In genomic region chr5:140663621-140664180, GRCm38 (mm10) we compare ENCODE assay signal across 8 mouse cellular contexts. TPM values are rescaled to one million over a fixed set of nuclear protein-coding genes. Genes with fewer than 3 reads are reported as not detected.
DNase-seq lines count a peak whose midpoint lies in the region; ATAC-seq and TF ChIP-seq lines count a peak whose summit lies in the region.

No protein-coding gene starts in this region.

- H3K9ac ChIP-seq in forebrain, postnatal 0 days, result no peak overlapping the region
- H3K9ac ChIP-seq in limb, embryonic 14.5 days (ENCODE audit: low read depth, low read length, severe bottlenecking), result no peak overlapping the region
- H3K9ac ChIP-seq in neural tube, embryonic 13.5 days, result no peak overlapping the region

- peak; percentile 10; the same call in 1 of the 2 replicates for ATAC-seq in forebrain, postnatal 0 days
- peak; percentile 64 for ATAC-seq in inflammation-experienced regulatory T-cells, adult 6 months
- peak; percentile 67; the same call in 1 of the 2 replicates for ATAC-seq in limb, embryonic 14.5 days (ENCODE audit: low FRiP score, low read depth)
- no peak for ATAC-seq in neural tube, embryonic 13.5 days (ENCODE audit: low read depth)

- H3K36me3 ChIP-seq in forebrain, postnatal 0 days (ENCODE audit: insufficient read depth), result peaks cover 17% of the 10 kb centered on the region
- H3K36me3 ChIP-seq in limb, embryonic 14.5 days (ENCODE audit: control insufficient read depth, insufficient read depth, low read length), result peaks cover 12% of the 10 kb centered on the region
- peaks cover 38% of the 10 kb centered on the region for H3K36me3 ChIP-seq in neural tube, embryonic 13.5 days

- 27% methylated on average over 7 of the region's 7 CpGs for WGBS in cerebellum, adult 2 months
- WGBS in forebrain, postnatal 0 days, result 32% methylated on average over 7 of the region's 7 CpGs
- WGBS in limb, embryonic 14.5 days, result 35% methylated on average over 7 of the region's 7 CpGs
- 55% methylated on average over 7 of the region's 7 CpGs for WGBS in neural tube, embryonic 13.5 days

- peak; percentile 79 to 81 for DNase-seq in right cerebral cortex, postnatal 10 days (ENCODE audit: low spot score in 2 of 2)
- DNase-seq in right cerebral cortex, postnatal 36 days (ENCODE audit: low spot score in 2 of 2), result no peak
- peak; percentile 41 to 57 for DNase-seq in cerebellum, adult 2 months
- peak; percentile 72 for DNase-seq in forebrain, postnatal 0 days
- DNase-seq in limb, embryonic 14.5 days (ENCODE audit: low spot score), result peak; percentile 80
- peak; percentile 75 for DNase-seq in thymus, postnatal 25 days

- H3K9me3 ChIP-seq in forebrain, postnatal 0 days (ENCODE audit: low read length), result no peaks in the 10 kb centered on the region
- no peaks in the 10 kb centered on the region for H3K9me3 ChIP-seq in limb, embryonic 14.5 days (ENCODE audit: control insufficient read depth, low read length)
- H3K9me3 ChIP-seq in neural tube, embryonic 13.5 days, result 0 out of 2 replicates have a peak, but pooled peaks cover 3% of the 10 kb centered on the region

- H3K4me2 ChIP-seq in forebrain, postnatal 0 days (ENCODE audit: low read depth), result no peak overlapping the region
- H3K4me2 ChIP-seq in limb, embryonic 14.5 days (replicated peaks; ENCODE audit: low read depth, low read length, severe bottlenecking), result no peak overlapping the region
- no peak overlapping the region for H3K4me2 ChIP-seq in neural tube, embryonic 13.5 days

- H3K4me1 ChIP-seq in cerebellum, adult 2 months (ENCODE audit: control insufficient read depth, insufficient read depth, low read length), result peaks cover 8% of the 10 kb centered on the region
- H3K4me1 ChIP-seq in forebrain, postnatal 0 days (ENCODE audit: insufficient read depth), result peaks cover 11% of the 10 kb centered on the region; the same call in 1 of the 2 replicates
- H3K4me1 ChIP-seq in limb, embryonic 14.5 days (ENCODE audit: control insufficient read depth, insufficient read depth, low read length), result peaks cover 21% of the 10 kb centered on the region
- peaks cover 51% of the 10 kb centered on the region for H3K4me1 ChIP-seq in neural tube, embryonic 13.5 days (replicated peaks)

- TF ChIP-seq POLR2A in cerebellum, adult 2 months (IDR thresholded peaks at IDR 0.05; ENCODE audit: borderline replicate concordance, insufficient read depth, low read length), result no peak
- TF ChIP-seq POLR2A in limb, embryonic 14.5 days (IDR thresholded peaks at IDR 0.05; ENCODE audit: borderline replicate concordance, extremely low read depth, insufficient read depth, insufficient read length), result no peak

- no peak overlapping the region for H3K4me3 ChIP-seq in cerebellum, adult 2 months (replicated peaks; ENCODE audit: insufficient read depth, low read depth, low read length)
- no peak overlapping the region for H3K4me3 ChIP-seq in forebrain, postnatal 0 days (ENCODE audit: low read depth, low read length)
- H3K4me3 ChIP-seq in limb, embryonic 14.5 days (replicated peaks; ENCODE audit: low read length), result no peak overlapping the region
- H3K4me3 ChIP-seq in neural tube, embryonic 13.5 days, result no peak overlapping the region

- H3K27me3 ChIP-seq in cerebellum, adult 2 months (ENCODE audit: control insufficient read depth, insufficient read depth, low read length), result no peaks in the 10 kb centered on the region
- no peaks in the 10 kb centered on the region for H3K27me3 ChIP-seq in forebrain, postnatal 0 days (ENCODE audit: insufficient read depth, low read length)
- H3K27me3 ChIP-seq in limb, embryonic 14.5 days (ENCODE audit: control insufficient read depth, insufficient read depth, low read length), result no peaks in the 10 kb centered on the region
- no peaks in the 10 kb centered on the region for H3K27me3 ChIP-seq in neural tube, embryonic 13.5 days

- no peak overlapping the region for H3K27ac ChIP-seq in cerebellum, adult 2 months (ENCODE audit: insufficient read depth, low read length)
- H3K27ac ChIP-seq in forebrain, postnatal 0 days (ENCODE audit: low read depth, low read length), result no peak overlapping the region
- no peak overlapping the region for H3K27ac ChIP-seq in limb, embryonic 14.5 days (replicated peaks; ENCODE audit: low read depth, low read length)
- 0 out of 2 replicates have a peak overlapping the region, but pooled peaks have one; percentile 5 for H3K27ac ChIP-seq in neural tube, embryonic 13.5 days (replicated peaks)

- peak; percentile 59 for TF ChIP-seq CTCF in cerebellum, adult 2 months (IDR thresholded peaks at IDR 0.05; ENCODE audit: borderline replicate concordance, insufficient read depth, low read depth, low read length)
- TF ChIP-seq CTCF in forebrain, postnatal 0 days (IDR thresholded peaks at IDR 0.05; ENCODE audit: low read depth), result peak; percentile 79

RNA-seq across cellular contexts. Expression of gene Ttyh3, which starts 14.9 kb away (rescaled TPM):
- polyA plus RNA-seq in cerebellum, adult 2 months (2012; rRNA removed), result 86.0 and 96.1 TPM in 2 replicates
- 114 and 163 TPM in 2 replicates for total RNA-seq in forebrain, postnatal 0 days (2014; rRNA removed)
- 65.0 and 67.9 TPM in 2 replicates for polyA plus RNA-seq in forebrain, postnatal 0 days (2015; fragmentation: Nextera tagmentation; extraction: Ambion mirVana)
- 1 to 10 TPM; 2.8 to 4.2 (median 3.7) TPM for polyA plus RNA-seq in inflammation-experienced regulatory T-cells, adult 6 months (2017; shearing (Covaris generic))
- polyA plus RNA-seq in limb, embryonic 14.5 days (2012; rRNA removed), result 118 and 180 TPM in 2 replicates
- 57.5 and 66.3 TPM in 2 replicates for polyA plus RNA-seq in limb, embryonic 14.5 days (2014; fragmentation: Nextera tagmentation; extraction: Ambion mirVana)
- polyA plus RNA-seq in neural tube, embryonic 13.5 days (2015; fragmentation: Nextera tagmentation; extraction: Ambion mirVana), result 68.5 and 72.3 TPM in 2 replicates

RNA-seq across cellular contexts. Expression of gene Iqce, which starts 38.5 kb away (rescaled TPM):
- polyA plus RNA-seq in cerebellum, adult 2 months (2012; rRNA removed), result 33.7 and 40.1 TPM in 2 replicates
- 30.6 TPM in 2 replicates for total RNA-seq in forebrain, postnatal 0 days (2014; rRNA removed)
- 19.0 and 27.1 TPM in 2 replicates for polyA plus RNA-seq in forebrain, postnatal 0 days (2015; fragmentation: Nextera tagmentation; extraction: Ambion mirVana)
- 10 to 100 TPM; 22.6 to 30.2 (median 27.3) TPM for polyA plus RNA-seq in inflammation-experienced regulatory T-cells, adult 6 months (2017; shearing (Covaris generic))
- 38.3 and 43.1 TPM in 2 replicates for polyA plus RNA-seq in limb, embryonic 14.5 days (2012; rRNA removed)
- 23.4 and 24.0 TPM in 2 replicates for polyA plus RNA-seq in limb, embryonic 14.5 days (2014; fragmentation: Nextera tagmentation; extraction: Ambion mirVana)
- polyA plus RNA-seq in neural tube, embryonic 13.5 days (2015; fragmentation: Nextera tagmentation; extraction: Ambion mirVana), result 22.9 and 24.1 TPM in 2 replicates

RNA-seq across cellular contexts. Expression of gene Brat1, which starts 41.1 kb away (rescaled TPM):
- polyA plus RNA-seq in cerebellum, adult 2 months (2012; rRNA removed), result 23.8 and 24.1 TPM in 2 replicates
- total RNA-seq in forebrain, postnatal 0 days (2014; rRNA removed), result 30.0 and 39.1 TPM in 2 replicates
- 15.8 and 17.4 TPM in 2 replicates for polyA plus RNA-seq in forebrain, postnatal 0 days (2015; fragmentation: Nextera tagmentation; extraction: Ambion mirVana)
- 10 to 100 TPM; 14.0 to 14.1 (median 14.1) TPM for polyA plus RNA-seq in inflammation-experienced regulatory T-cells, adult 6 months (2017; shearing (Covaris generic))
- polyA plus RNA-seq in limb, embryonic 14.5 days (2012; rRNA removed), result 29.6 and 38.6 TPM in 2 replicates
- 19.9 and 22.2 TPM in 2 replicates for polyA plus RNA-seq in limb, embryonic 14.5 days (2014; fragmentation: Nextera tagmentation; extraction: Ambion mirVana)
- 23.5 and 25.8 TPM in 2 replicates for polyA plus RNA-seq in neural tube, embryonic 13.5 days (2015; fragmentation: Nextera tagmentation; extraction: Ambion mirVana)

RNA-seq across cellular contexts. Expression of gene Lfng, which starts 56.6 kb away (rescaled TPM):
- 48.7 and 53.4 TPM in 2 replicates for polyA plus RNA-seq in cerebellum, adult 2 months (2012; rRNA removed)
- 39.4 and 53.7 TPM in 2 replicates for total RNA-seq in forebrain, postnatal 0 days (2014; rRNA removed)
- polyA plus RNA-seq in forebrain, postnatal 0 days (2015; fragmentation: Nextera tagmentation; extraction: Ambion mirVana), result 19.2 and 23.0 TPM in 2 replicates
- polyA plus RNA-seq in inflammation-experienced regulatory T-cells, adult 6 months (2017; shearing (Covaris generic)), result 10 to 100 TPM; 16.8 to 44.8 (median 23.1) TPM
- polyA plus RNA-seq in limb, embryonic 14.5 days (2012; rRNA removed), result 38.9 and 48.2 TPM in 2 replicates
- polyA plus RNA-seq in limb, embryonic 14.5 days (2014; fragmentation: Nextera tagmentation; extraction: Ambion mirVana), result 19.2 and 21.4 TPM in 2 replicates
- polyA plus RNA-seq in neural tube, embryonic 13.5 days (2015; fragmentation: Nextera tagmentation; extraction: Ambion mirVana), result 17.6 and 20.6 TPM in 2 replicates

Comparison
In these comparisons a context has a peak if more than half of its experiments do, and no peak if none do; other contexts are left out.
1. DNase-seq: peak in right cerebral cortex, postnatal 10 days (2 of 2), cerebellum, adult 2 months (2 of 2), forebrain, postnatal 0 days (single experiment), limb, embryonic 14.5 days (single experiment) and thymus, postnatal 25 days (single experiment); none in right cerebral cortex, postnatal 36 days (0 of 2).
2. RNA of gene Ttyh3, which starts 14.9 kb away (polyA plus RNA-seq): 57.5 to 180 TPM in limb, embryonic 14.5 days, 86.0 to 96.1 TPM in cerebellum, adult 2 months, 68.5 to 72.3 TPM in neural tube, embryonic 13.5 days and 65.0 to 67.9 TPM in forebrain, postnatal 0 days; 2.8 to 4.2 TPM in inflammation-experienced regulatory T-cells, adult 6 months; every median in the first group is over 10 times any median in the second.